Mouse (Mus musculus): Measurements from ENCODE around the gene Bbs4. TPM values are rescaled to one million over a fixed set of nuclear protein-coding genes. Genes with fewer than 3 reads are reported as not detected.

The Bbs4 gene
- polyA plus RNA-seq, 1 experiment from 2014 or later, result 11.2 TPM

- in situ Hi-C loops (cut with MboI; ENCODE audit: low pct_unique_long_range_greater_than_20kb), result loop anchor here (5.0 to 25.0 kb wide), 2 partner anchors 270 to 745 kb away; no protein-coding TSS in a partner anchor
- ATAC-seq, result no peak
- DNase-seq (ENCODE audit: low read depth, low spot score), result no peak
- POLR2A ChIA-PET, result interaction anchor here (0.7 kb wide), 1 partner anchor 275 kb away, joined by 4 read pairs; no protein-coding TSS in a partner anchor
- no peaks in the 10 kb centered on the region for H3K27me3 ChIP-seq
- CTCF ChIA-PET, result interaction anchor here (1.0 to 1.5 kb wide), 4 partner anchors 7 to 269 kb away, joined by 3 to 6 read pairs (median 4); no protein-coding TSS in a partner anchor
- peak; percentile 85 for TF ChIP-seq CTCF (IDR thresholded peaks at IDR 0.05)
Measured at GRCm38 (mm10) chr9:59281871-59282682, 71.2 kb downstream of the Bbs4 start.

- TF ChIP-seq CTCF (IDR thresholded peaks at IDR 0.05), result no peak
- in situ Hi-C loops (cut with MboI; ENCODE audit: low pct_unique_long_range_greater_than_20kb), result loop anchor here (5.0 to 25.0 kb wide), 2 partner anchors 269 to 744 kb away; no protein-coding TSS in a partner anchor
- POLR2A ChIA-PET, result interaction anchor here (1.2 kb wide), 1 partner anchor 11 kb away, joined by 3 read pairs; no protein-coding TSS in a partner anchor
- H3K27me3 ChIP-seq, result no peaks in the 10 kb centered on the region
- CTCF ChIA-PET, result interaction anchor here (1.0 to 1.5 kb wide), 4 partner anchors 9 to 268 kb away, joined by 3 to 6 read pairs (median 4); no protein-coding TSS in a partner anchor
- ATAC-seq (no peak), DNase-seq (ENCODE audit: low read depth, low spot score) (no peak)
Measured at GRCm38 (mm10) chr9:59280888-59281287, 72.4 kb downstream of the Bbs4 start.

DNA sequence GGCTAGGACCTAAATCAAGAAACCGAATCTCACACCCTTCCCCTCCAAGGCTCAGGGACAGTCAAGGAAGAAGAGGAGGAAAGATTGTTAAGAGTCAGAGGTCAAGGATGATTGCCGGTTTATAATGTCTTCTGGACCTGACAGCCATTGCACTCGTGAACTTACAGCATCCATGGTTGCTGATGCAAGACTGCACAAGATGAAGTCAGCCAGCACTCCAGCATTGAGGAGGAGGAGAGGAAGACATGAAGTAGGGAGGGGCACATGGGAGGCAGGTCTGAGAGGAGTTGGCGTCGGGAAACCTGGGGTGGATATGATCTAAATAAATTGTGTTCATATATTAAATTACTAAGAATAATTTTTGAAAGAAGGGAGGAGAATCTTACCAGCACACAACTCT, 74.6 kb downstream of the Bbs4 start:
- DNase-seq (ENCODE audit: low read depth, low spot score) (no peak), ATAC-seq (no peak)
- in situ Hi-C loops (cut with MboI; ENCODE audit: low pct_unique_long_range_greater_than_20kb), result loop anchor here (25.0 kb wide), 1 partner anchor 741 kb away; no protein-coding TSS in a partner anchor
- ChIA-PET POLR2A (no interaction called here), CTCF (no interaction called here)
- no peak for TF ChIP-seq CTCF (IDR thresholded peaks at IDR 0.05)
- H3K27me3 ChIP-seq, result peaks cover 3% of the 10 kb centered on the region

GRCm38 (mm10) chr9:59278199-59278598, 75.1 kb downstream of the Bbs4 start:
- ATAC-seq, result no peak
- in situ Hi-C loops (cut with MboI; ENCODE audit: low pct_unique_long_range_greater_than_20kb), result loop anchor here (25.0 kb wide), 1 partner anchor 741 kb away; no protein-coding TSS in a partner anchor
- no peak for DNase-seq (ENCODE audit: low read depth, low spot score)
- CTCF ChIA-PET, result interaction anchor here (1.0 kb wide), 1 partner anchor 9 kb away, joined by 3 read pairs; no protein-coding TSS in a partner anchor
- POLR2A ChIA-PET, result no interaction called here
- TF ChIP-seq CTCF (IDR thresholded peaks at IDR 0.05), result no peak
- peaks cover 3% of the 10 kb centered on the region for H3K27me3 ChIP-seq

DNA sequence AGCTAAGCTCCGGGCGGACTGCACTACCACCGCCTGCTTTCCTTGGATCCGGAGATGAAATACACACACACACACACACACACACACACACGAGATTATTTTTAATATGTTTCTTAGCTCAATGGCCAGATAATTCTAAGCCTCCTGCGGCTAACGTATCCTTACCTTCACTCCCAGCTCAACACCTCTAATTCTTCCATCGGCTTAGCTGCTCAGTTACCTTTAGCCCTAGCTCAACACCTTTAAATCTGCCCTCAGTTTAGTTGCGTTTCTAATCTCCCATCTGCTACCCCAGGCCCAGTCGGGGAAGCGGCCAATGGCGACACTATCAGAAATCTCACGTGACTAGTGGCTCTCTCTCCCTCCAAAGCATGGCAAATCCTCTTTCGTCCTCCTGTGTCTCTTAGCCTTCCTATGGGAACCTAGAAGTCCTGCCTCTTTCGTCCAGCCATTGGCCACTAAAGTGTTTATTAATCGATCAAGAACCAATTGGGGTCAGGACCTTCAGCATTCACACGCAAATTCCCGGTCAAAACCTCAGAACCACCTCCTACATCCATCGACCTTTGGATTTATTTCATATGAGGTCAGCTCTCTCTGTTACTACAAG, 78.4 kb downstream of the Bbs4 start:
- in situ Hi-C loops (cut with MboI; ENCODE audit: low pct_unique_long_range_greater_than_20kb), result loop anchor here (25.0 kb wide), 1 partner anchor 738 kb away; no protein-coding TSS in a partner anchor
- ChIA-PET POLR2A (no interaction called here), CTCF (interaction anchor here (0.7 kb wide), 1 partner anchor 9 kb away, joined by 3 read pairs; no protein-coding TSS in a partner anchor)

DNA sequence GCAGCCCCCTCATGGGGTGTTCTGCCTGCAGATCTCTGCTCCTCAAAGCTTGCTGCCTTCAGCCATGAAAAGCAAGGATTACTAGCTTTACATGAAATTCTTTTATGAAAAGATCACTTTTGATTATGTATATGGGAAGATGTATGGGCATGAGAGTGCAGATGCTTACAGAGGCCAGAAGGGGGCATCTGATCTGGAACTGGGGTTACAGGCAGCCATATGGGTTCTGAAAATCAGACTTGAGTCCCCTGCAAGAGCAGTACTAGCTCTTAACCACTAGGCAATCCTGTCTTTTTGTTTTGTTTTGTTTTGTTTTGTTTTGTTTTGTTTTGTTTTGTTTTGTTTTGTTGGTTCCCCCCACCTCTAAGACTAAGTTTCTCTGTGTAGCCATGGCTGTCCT, 80.1 kb downstream of the Bbs4 start:
- ATAC-seq (no peak), DNase-seq (ENCODE audit: low read depth, low spot score) (no peak)
- ChIA-PET POLR2A (no interaction called here), CTCF (interaction anchor here (1.2 kb wide), 1 partner anchor 260 kb away, joined by 4 read pairs; no protein-coding TSS in a partner anchor)
- H3K27me3 ChIP-seq, result peaks cover 3% of the 10 kb centered on the region
- peak; percentile 33 for TF ChIP-seq CTCF (IDR thresholded peaks at IDR 0.05)
- in situ Hi-C loops (cut with MboI; ENCODE audit: low pct_unique_long_range_greater_than_20kb), result no loop called here

More for the DNA sequence above, 78.4 kb downstream of the Bbs4 start:
- no peak for ATAC-seq
- no peak for DNase-seq (ENCODE audit: low read depth, low spot score)
- peaks cover 3% of the 10 kb centered on the region for H3K27me3 ChIP-seq
- no peak for TF ChIP-seq CTCF (IDR thresholded peaks at IDR 0.05)

Other genes starting within 250 kb of the Bbs4 start
- 32.6 TPM for gene Adpgk, start 62.0 kb downstream of the Bbs4 start, polyA plus RNA-seq (2021)
- 74.4 TPM for gene Arih1, start 133.1 kb upstream of the Bbs4 start, polyA plus RNA-seq (2021)
- gene Hexa, start 186.0 kb upstream of the Bbs4 start, polyA plus RNA-seq (2021), result 135 TPM
- 0.95 TPM for gene Tmem202, start 186.3 kb upstream of the Bbs4 start, polyA plus RNA-seq (2021)
- not detected for gene Celf6, start 224.4 kb upstream of the Bbs4 start, polyA plus RNA-seq (2021)

Measured in Patski (cell line).